Mouse (Mus musculus) olfactory bulb, adult 2 months (tissue): ENCODE results near the gene Zdhhc14. TPM values are rescaled to one million over a fixed set of nuclear protein-coding genes. Genes with fewer than 3 reads are reported as not detected.

Source experiments
- H3K27ac ChIP-seq: fragments of 200-500 bp; 2 replicates; pipeline ENCODE4 v1.5.1; 2012; ENCODE audit warnings: low read depth, low read length; ENCODE audit not compliant: insufficient read depth
- H3K4me1 ChIP-seq: fragments of 200-500 bp; 2 replicates; pipeline ENCODE4 v1.6.1; 2012; ENCODE audit warnings: low read length; ENCODE audit not compliant: control insufficient read depth, insufficient read depth
- H3K4me3 ChIP-seq: fragments of 200-500 bp; 2 replicates; pipeline ENCODE4 v1.5.1; 2012; ENCODE audit warnings: mild to moderate bottlenecking, low read depth, low read length, moderate library complexity; ENCODE audit not compliant: insufficient read depth
- CTCF ChIP-seq: fragments of 200-500 bp; IDR thresholded peaks from 2 replicates; pipeline ENCODE4 v1.5.1; 2012; ENCODE audit warnings: low read depth, mild to moderate bottlenecking, low read length, moderate library complexity; ENCODE audit not compliant: insufficient read depth
- POLR2A ChIP-seq: fragments of 200-500 bp; IDR thresholded peaks from 2 replicates; pipeline ENCODE4 v1.6.1; 2012; ENCODE audit warnings: mild to moderate bottlenecking, low read depth, low read length, moderate library complexity; ENCODE audit not compliant: insufficient read depth
- WGBS: fragments of 180-500 bp; shearing (Covaris S2); methylation state at CpG from one replicate; pipeline ENCODE4 v1.1.7; 2018; 5-methylcytosine and 5-hydroxymethylcytosine counted together
- polyA plus RNA-seq: library from polyadenylated mRNA; stranded (reverse); fragments of >200 nt; gene quantifications from 2 replicates; pipeline ENCODE4 v1.2.4, GENCODE M21; 2012; ENCODE audit warnings: low replicate concordance; ENCODE audit not compliant: missing spikeins, insufficient read depth, insufficient read length

The Zdhhc14 gene
- polyA plus RNA-seq, 1 experiment = not detected

DNA sequence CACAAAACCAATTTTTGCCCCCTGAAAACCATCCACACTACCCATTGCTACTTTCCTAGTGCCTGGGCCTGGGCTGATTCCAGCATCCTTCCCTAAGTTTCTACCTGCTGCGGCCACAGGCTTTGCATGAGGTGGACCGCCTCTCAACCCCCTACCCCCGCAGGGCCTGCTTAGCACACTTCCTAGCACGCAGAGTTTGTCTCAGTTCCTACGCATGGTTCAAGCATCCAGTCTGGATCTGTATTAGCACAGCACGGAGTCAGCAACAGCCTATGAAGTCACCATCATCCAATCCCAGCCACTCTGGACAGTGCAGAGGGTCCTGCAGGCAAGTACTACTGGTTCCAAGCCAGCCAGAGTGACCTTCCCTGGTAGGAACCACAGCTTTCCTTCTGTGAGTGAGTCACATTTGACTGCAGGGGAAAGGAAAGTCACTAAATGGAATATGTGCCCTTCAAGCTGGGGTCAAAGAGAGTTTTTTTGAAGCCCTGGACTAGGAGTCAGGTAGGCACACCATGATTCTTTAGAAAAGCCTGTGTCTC lies 275.9 kb downstream of the Zdhhc14 start:
- TF ChIP-seq CTCF (no peak), POLR2A (no peak)
- 84% methylated on average over 6 of the region's 6 CpGs for WGBS
- H3K4me1 ChIP-seq = peaks cover 13% of the 10 kb centered on the region
- no peak overlapping the region for H3K4me3 ChIP-seq
- H3K27ac ChIP-seq = no peak overlapping the region

DNA sequence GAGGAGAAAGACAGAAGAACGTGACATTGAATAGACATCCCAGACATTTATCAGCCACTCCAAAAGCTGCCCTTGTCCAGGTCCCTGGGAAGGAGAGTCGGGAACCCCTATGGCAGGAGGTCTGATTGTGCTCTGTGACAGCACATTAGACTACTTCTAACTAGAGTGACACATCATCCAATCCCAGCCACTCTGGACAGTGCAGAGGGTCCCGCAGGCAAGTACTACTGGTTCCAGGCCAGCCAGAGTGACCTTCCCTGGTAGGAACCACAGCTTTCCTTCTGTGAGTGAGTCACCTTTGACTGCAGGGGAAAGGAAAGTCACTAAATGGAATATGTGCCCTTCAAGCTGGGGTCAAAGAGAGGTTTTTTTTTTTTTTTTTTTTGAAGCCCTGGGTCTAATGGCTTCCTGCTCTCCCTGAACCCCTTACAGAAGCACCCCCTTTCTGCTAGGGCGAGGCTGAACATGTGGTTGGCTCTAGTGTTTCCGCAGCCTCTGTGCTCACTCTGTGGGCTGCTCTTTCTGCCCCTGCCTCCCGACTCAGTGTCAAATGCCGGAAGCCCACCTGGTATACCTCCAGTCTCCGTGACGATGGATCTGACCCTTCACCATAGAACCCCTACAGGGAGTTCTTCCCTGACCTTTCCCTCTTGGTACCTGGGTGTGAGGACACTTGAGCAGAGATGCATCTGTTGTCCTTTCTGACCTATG lies 276.6 kb downstream of the Zdhhc14 start:
- H3K27ac ChIP-seq = no peak overlapping the region

DNA sequence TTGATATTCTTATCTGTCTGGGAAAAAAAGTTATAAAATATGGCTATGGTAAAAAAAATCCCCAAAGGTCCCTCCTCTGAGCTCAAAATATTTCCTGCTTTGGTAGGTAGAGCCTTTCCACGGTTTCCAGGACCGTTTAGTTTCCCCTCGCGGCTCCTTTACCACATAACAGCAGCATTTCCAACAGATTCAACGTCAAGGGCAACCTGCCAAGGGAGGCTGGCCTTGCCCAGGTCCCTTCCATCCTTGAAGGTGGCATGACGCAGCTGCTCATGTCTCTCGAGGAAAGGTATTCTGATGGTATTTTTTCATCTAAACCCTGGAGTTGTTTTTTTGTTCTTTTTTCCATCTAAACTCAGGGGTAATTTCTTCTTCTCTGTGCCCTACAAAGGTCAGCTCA lies 277.4 kb downstream of the Zdhhc14 start:
- peak overlapping the region; percentile 25; the same call in 1 of the 2 replicates for H3K27ac ChIP-seq
- no peak overlapping the region for H3K4me3 ChIP-seq
- WGBS = 23% methylated on average over 7 of the region's 7 CpGs
- TF ChIP-seq CTCF (no peak), POLR2A (no peak)
- H3K4me1 ChIP-seq = peaks cover 10% of the 10 kb centered on the region

More for the DNA sequence above, 276.6 kb downstream of the Zdhhc14 start:
- no peak overlapping the region for H3K4me3 ChIP-seq
- WGBS = 89% methylated on average over 9 of the region's 9 CpGs
- peaks cover 10% of the 10 kb centered on the region for H3K4me1 ChIP-seq
- TF ChIP-seq POLR2A (no peak), CTCF (no peak)

DNA sequence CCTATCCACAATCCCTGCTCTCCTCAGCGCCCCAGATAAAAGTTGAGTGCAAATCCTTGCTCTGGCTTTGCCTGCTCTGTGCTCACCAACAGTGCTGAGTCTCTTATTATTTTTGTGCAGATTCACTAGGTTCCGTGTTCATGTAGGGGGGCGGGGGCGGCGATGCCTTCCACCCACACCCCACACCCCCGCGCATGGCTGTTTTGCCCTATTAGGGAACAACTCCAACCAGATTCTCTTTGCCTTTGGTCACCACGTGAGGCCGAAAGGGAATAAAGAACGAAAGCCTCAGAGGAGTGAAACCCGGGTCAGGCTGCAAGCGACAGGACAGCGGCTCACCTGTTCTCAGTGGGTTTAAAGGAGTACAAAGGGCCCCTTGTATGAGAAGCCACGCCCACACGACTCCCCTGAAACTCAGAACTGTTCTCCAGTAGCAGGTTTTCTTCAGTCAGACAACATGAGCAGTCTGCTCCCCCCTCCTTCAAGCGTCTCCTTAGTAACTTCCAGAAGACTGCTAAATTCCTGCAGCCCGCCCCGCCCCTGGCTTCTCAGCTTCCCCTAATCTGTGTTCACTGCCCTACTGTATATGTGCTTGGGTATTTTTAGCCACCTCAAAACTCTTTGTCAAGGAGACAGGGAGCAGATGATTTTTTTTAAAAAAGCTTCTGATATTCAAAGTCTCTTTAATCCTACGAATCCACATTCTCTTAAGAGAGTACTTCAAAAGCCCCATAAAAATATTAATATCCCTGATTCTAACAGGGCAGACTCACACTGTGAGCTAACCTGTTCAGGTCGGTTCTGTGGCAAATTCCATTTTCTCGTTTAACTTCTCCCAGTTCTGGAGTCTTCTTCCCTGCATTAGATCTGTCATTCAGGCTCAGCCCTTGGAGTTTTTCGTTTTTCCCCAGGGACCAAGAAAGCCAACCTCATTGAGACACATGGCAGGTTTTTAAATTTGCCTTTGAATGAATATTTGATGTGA lies 278.2 kb downstream of the Zdhhc14 start:
- H3K4me1 ChIP-seq = peaks cover 10% of the 10 kb centered on the region
- TF ChIP-seq POLR2A = no peak
- no peak for TF ChIP-seq CTCF
- WGBS = 4% methylated on average over 22 of the region's 22 CpGs
- peak overlapping the region; percentile 38 for H3K4me3 ChIP-seq
- peak overlapping the region; percentile 25; the same call in 1 of the 2 replicates for H3K27ac ChIP-seq

DNA sequence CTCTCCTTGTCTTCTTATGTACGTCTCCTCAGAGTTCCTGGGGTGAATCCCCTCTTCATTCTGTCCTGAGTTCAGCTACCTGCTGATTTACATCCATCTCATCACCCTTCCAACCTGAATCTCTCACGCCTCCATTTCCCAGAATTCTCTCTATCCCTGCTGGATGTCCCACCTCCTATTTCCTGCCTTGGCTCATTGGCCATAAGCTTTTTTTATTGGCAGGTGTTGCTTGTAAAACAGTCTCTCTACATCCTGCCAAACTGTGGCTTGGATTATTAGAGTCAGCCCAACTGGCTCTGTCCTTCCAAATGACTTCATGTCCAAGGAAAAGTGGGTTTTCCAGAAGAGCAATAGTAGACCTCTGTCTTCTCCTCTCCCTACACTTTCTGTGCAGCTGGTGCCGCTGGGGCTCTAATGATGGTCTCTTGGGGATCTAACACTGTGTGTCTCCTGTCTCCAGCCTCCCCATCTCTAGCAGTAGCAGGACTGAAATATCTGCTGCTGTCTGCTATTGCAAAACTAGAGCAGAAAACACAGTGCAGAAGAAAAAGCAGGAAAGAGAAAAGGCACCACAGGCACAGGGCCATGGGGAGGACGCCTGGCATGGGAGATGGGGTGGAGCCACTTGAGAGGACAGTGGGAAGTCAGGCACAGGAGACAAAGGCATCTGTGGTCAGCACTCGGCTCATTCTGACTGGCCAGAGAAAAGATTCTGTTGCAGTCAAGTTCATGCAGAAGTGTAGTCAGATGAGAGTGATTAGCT lies 288.0 kb downstream of the Zdhhc14 start:
- no peak overlapping the region for H3K27ac ChIP-seq
- H3K4me3 ChIP-seq = no peak overlapping the region
- no peak for TF ChIP-seq CTCF
- TF ChIP-seq POLR2A = no peak
- 68% methylated on average over 5 of the region's 5 CpGs for WGBS
- 0 out of 2 replicates have a peak, but pooled peaks cover 5% of the 10 kb centered on the region for H3K4me1 ChIP-seq

DNA sequence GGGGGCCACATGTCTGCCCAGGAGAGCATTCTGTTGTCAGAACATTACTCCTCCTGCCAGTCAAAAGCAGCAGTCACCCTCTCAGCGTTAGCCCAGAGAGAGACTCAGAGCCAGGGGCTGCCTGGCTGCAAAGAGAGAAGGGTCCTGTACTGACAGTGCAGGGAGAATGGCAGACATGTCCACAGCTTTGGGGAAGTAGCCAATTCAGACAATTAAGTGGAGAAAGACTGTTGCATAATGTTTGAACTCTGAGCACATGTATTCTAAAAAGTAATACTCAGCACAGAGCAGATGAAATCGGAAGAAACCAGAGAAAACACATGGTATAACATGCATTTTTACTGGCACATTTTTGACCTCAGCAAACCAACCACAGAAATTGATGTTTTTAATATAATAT lies 292.9 kb downstream of the Zdhhc14 start:
- Histone ChIP-seq H3K4me3 (no peak overlapping the region), H3K27ac (no peak overlapping the region), H3K4me1 (0 out of 2 replicates have a peak, but pooled peaks cover 5% of the 10 kb centered on the region)
- 61% methylated on average over 2 of the region's 2 CpGs for WGBS
- TF ChIP-seq POLR2A = no peak
- TF ChIP-seq CTCF = no peak

DNA sequence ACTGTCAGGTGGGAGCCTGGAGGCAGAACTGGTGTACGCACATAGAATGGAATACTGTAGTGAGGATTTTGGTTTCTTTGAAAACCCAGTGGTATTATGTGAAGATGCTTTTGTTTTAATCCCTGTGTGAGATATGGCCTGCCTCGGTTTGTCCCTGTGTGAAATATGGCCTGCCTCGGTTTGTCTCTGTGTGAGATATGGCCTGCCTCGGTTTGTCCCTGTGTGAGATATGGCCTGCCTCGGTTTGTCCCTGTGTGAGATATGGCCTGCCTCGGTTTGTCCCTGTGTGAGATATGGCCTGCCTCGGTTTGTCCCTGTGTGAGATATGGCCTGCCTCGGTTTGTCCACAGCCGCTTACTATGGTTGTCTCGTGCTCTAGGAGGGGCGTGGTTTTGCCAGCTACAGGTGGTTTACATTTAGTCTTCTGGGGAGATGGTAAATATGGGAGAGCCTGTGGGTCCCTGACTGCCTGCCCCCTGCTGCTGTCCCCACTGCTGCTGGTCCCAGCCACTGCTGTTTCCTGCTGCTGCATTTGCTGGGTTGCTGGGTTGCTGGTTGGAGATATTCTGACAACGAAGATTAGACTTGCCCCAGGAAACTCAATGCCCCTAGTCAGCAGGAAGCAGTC lies 299.9 kb downstream of the Zdhhc14 start:
- H3K27ac ChIP-seq = no peak overlapping the region
- WGBS = 91% methylated on average over 12 of the region's 12 CpGs
- no peaks in the 10 kb centered on the region for H3K4me1 ChIP-seq
- H3K4me3 ChIP-seq = no peak overlapping the region
- no peak for TF ChIP-seq CTCF
- no peak for TF ChIP-seq POLR2A

DNA sequence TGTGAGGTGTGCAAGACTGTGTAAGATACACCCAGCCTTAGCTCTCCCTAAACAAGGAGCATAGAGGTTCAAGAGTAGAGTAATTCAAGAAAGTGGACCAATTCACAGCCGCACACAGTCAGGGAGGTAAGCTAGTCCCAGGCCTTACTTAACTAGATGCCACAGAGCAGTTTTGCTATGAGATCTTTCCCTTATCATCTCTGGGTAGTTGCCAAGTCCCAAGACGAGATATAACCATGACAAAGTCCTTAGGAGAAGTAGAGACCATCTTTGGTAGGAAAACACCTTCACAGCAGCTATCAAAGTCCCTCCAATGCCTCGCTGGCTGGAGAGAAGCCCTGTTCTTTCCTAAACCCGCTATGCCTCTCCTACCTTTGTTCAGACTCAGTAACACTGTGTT lies 301.2 kb downstream of the Zdhhc14 start:
- 83% methylated on average over 4 of the region's 4 CpGs for WGBS
- Histone ChIP-seq H3K27ac (no peak overlapping the region), H3K4me3 (no peak overlapping the region), H3K4me1 (no peaks in the 10 kb centered on the region)
- no peak for TF ChIP-seq CTCF
- TF ChIP-seq POLR2A = no peak
